Mouse (Mus musculus) hindbrain, embryonic 16.5 days (tissue): ENCODE measurements around the gene Ppm1f. TPM values are rescaled to one million over a fixed set of nuclear protein-coding genes. Genes with fewer than 3 reads are reported as not detected.
A peak's percentile ranks its signal among the peaks of the same experiment; 100 is the strongest.
"Not testable (repeated sequence)": the region's sequence is repeated elsewhere in the genome, so short reads cannot be mapped to it uniquely, and the experiment has no call there.

Source experiments
- ATAC-seq: fragments of 200-750 bp; cut with Nextera tagmentation; 2 replicates; pipeline ENCODE4 v1.8.0; 2017; ENCODE audit warnings: moderate TSS enrichment, moderate library complexity
- H3K27ac ChIP-seq: fragments of 300-500 bp; sonication (generic); 2 replicates; pipeline ENCODE4 v1.5.1; 2014; ENCODE audit warnings: low read depth, mild to moderate bottlenecking, control low read depth, low read length, moderate library complexity
- H3K27me3 ChIP-seq: fragments of 300-500 bp; sonication (generic); replicated peaks from 2 replicates; pipeline ENCODE4 v1.6.1; 2014; ENCODE audit warnings: low read length; ENCODE audit not compliant: control insufficient read depth, insufficient read depth
- H3K36me3 ChIP-seq: fragments of 300-500 bp; sonication (generic); 2 replicates; pipeline ENCODE4 v1.6.1; 2014; ENCODE audit warnings: mild to moderate bottlenecking, low read length, moderate library complexity, mixed read lengths; ENCODE audit not compliant: control insufficient read depth, insufficient read depth
- H3K4me1 ChIP-seq: fragments of 300-500 bp; sonication (generic); 2 replicates; pipeline ENCODE4 v1.6.1; 2014; ENCODE audit warnings: low read depth, low read length; ENCODE audit not compliant: control insufficient read depth, insufficient read depth
- H3K4me2 ChIP-seq: fragments of 300-500 bp; sonication (generic); 2 replicates; pipeline ENCODE4 v1.6.1; 2014; ENCODE audit warnings: mild to moderate bottlenecking, low read length, control low read depth, moderate library complexity
- H3K4me3 ChIP-seq: fragments of 300-500 bp; sonication (generic); 2 replicates; pipeline ENCODE4 v1.5.1; 2014; ENCODE audit warnings: mild to moderate bottlenecking, low read length, control low read depth, moderate library complexity
- H3K9ac ChIP-seq: fragments of 300-500 bp; sonication (generic); 2 replicates; pipeline ENCODE4 v1.6.1; 2014; ENCODE audit warnings: low read depth, mild to moderate bottlenecking, control low read depth, low read length, moderate library complexity
- H3K9me3 ChIP-seq: fragments of 300-500 bp; sonication (generic); 2 replicates; pipeline ENCODE4 v1.6.1; 2014; ENCODE audit warnings: mild to moderate bottlenecking, low read length, moderate library complexity; ENCODE audit not compliant: control insufficient read depth
- WGBS: fragments of 180-500 bp; shearing (Covaris S2); extraction: QIAGEN DNeasy Blood & Tissue Kit; methylation state at CpG from one replicate; pipeline ENCODE4 v1.1.7; 2014; 5-methylcytosine and 5-hydroxymethylcytosine counted together
- polyA plus RNA-seq: library from polyadenylated mRNA; unstranded; fragments of >200 nt; fragmentation: Nextera tagmentation; extraction: Ambion mirVana; gene quantifications from 2 replicates; pipeline ENCODE4 v1.2.1, GENCODE M21; 2015

The Ppm1f gene
- polyA plus RNA-seq, 1 experiment from 2014 or later: 25.7 TPM

DNA sequence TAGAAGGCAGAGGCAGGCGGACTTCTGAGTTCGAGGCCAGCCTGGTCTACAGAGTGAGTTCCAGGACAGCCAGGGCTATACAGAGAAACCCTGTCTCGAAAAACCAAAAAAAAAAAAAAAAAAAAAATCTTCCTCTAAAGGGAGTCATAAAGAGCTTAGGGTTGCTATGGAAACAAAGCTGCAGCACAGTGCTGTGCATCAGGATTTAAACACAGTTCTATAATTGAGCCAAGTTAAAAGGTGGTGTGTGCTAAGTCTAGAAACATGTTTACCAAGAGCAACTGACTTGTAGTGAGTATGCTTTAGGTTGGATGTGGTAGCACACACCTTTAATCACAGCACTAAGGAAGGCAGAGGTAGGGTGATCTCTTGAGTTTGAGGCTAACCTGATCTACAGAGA, 32.6 kb downstream of the Ppm1f start:
- not testable (repeated sequence) for H3K27ac ChIP-seq, H3K9me3 ChIP-seq, H3K27me3 ChIP-seq, H3K36me3 ChIP-seq, H3K4me2 ChIP-seq, H3K9ac ChIP-seq, H3K4me3 ChIP-seq, H3K4me1 ChIP-seq
- ATAC-seq: peak; percentile 53
- WGBS: 79% methylated on average over 3 of the region's 3 CpGs

DNA sequence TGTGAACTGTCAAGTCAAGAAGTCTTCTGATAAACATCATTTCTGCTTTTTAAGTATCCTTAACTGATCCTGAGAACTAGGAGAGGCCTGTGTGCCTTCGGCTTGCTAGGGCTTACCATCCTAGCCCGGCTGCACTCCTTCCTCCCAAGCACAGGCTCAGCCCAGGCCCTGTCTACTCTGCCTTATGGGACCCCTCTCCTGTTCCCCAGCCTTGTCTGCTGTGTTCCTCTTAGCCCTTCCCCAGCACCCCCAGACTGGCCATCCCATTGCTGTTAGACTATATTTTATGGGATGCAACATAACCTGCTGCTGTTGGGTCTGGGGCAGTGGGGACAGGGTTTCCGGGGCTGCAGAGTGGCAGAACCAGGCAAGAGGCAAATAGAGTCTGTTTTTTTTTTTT, 34.1 kb downstream of the Ppm1f start:
- Histone ChIP-seq H3K9ac (no peak overlapping the region), H3K9me3 (peaks cover 3% of the 10 kb centered on the region; the same call in 1 of the 2 replicates), H3K4me2 (no peak overlapping the region), H3K36me3 (no peaks in the 10 kb centered on the region), H3K4me1 (no peaks in the 10 kb centered on the region), H3K27me3 (no peaks in the 10 kb centered on the region), H3K27ac (no peak overlapping the region; the same call in 1 of the 2 replicates), H3K4me3 (no peak overlapping the region)
- 93% methylated on average over 3 of the region's 3 CpGs for WGBS
- no peak for ATAC-seq

DNA sequence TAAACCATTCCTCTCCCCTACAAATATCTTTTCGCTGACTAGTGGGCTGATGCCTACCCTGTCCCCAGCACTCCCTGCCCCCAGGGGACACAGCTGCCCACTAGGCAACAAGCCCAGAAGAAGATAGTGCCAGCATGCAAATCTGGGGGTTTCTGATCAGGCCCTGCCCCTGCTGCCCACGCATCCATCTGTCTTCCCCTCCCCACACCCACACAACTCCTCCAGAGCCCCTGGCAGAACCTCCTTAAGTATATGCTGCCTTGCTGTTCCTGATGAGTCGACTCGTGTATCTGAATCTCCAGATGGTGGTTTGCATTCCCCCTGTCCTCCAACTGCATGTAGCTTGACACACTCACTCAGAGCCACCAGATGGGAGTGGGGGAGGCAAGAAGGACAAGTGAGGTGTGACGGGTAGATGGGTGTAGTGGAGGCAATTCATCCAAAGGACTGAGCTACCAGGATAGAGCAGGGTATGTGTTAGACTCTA, 34.6 kb downstream of the Ppm1f start:
- peak overlapping the region; percentile 16; the same call in 1 of the 2 replicates for H3K27ac ChIP-seq
- no peak overlapping the region for H3K4me3 ChIP-seq
- H3K9ac ChIP-seq: no peak overlapping the region
- 47% methylated on average over 5 of the region's 5 CpGs for WGBS
- no peaks in the 10 kb centered on the region for H3K27me3 ChIP-seq
- no peaks in the 10 kb centered on the region for H3K36me3 ChIP-seq
- H3K9me3 ChIP-seq: peaks cover 3% of the 10 kb centered on the region; the same call in 1 of the 2 replicates
- ATAC-seq: peak; percentile 67
- H3K4me2 ChIP-seq: no peak overlapping the region
- no peaks in the 10 kb centered on the region for H3K4me1 ChIP-seq

DNA sequence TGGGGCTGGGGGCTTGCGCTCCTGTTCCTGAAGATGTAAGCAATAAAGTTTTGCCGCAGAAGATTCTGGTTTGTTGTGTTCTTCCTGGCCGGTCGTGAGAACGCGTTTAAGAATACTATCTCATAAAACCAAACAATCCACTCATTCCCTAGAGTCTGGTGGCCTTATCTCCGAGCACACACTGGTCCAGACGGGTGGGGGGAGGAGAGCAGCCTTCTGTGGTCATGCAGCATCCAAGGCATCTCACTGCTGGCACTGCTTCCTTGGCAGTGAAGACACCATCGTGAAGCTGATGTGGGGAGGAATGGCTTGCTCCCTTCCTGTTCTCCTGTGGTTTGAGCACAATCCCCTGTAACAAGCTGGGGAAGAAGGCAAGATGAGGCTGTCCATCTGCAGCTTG, 43.3 kb downstream of the Ppm1f start:
- Histone ChIP-seq H3K27ac (no peak overlapping the region), H3K4me1 (no peaks in the 10 kb centered on the region), H3K4me2 (no peak overlapping the region), H3K27me3 (no peaks in the 10 kb centered on the region), H3K36me3 (no peaks in the 10 kb centered on the region), H3K9ac (no peak overlapping the region), H3K9me3 (0 out of 2 replicates have a peak, but pooled peaks cover 2% of the 10 kb centered on the region), H3K4me3 (no peak overlapping the region)
- 95% methylated on average over 9 of the region's 9 CpGs for WGBS
- ATAC-seq: no peak

DNA sequence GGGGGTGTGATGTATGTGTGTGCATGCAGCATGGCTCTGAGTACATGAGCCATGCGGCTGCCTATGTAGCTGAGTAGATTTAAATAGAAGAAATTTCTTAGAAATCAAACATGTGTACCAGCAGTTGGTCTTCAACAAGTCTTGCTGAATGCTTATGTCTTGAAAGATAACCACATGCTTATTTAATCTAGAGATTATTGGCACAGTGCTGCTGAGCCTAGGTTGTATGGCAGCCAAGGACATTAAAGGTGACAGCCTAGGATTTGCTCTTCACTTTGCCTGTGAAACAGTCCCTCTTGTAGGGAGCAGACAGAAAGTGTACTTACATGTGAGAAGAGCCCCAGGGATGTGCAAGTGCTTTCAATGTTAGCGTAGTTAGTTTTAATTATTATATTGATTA, 44.8 kb downstream of the Ppm1f start:
- Histone ChIP-seq H3K9me3 (0 out of 2 replicates have a peak, but pooled peaks cover 2% of the 10 kb centered on the region), H3K4me3 (no peak overlapping the region), H3K27ac (no peak overlapping the region), H3K4me2 (no peak overlapping the region), H3K27me3 (no peaks in the 10 kb centered on the region), H3K9ac (no peak overlapping the region), H3K36me3 (no peaks in the 10 kb centered on the region), H3K4me1 (no peaks in the 10 kb centered on the region)
- ATAC-seq: peak; percentile 42
- WGBS: 87% methylated on average over 2 of the region's 2 CpGs

DNA sequence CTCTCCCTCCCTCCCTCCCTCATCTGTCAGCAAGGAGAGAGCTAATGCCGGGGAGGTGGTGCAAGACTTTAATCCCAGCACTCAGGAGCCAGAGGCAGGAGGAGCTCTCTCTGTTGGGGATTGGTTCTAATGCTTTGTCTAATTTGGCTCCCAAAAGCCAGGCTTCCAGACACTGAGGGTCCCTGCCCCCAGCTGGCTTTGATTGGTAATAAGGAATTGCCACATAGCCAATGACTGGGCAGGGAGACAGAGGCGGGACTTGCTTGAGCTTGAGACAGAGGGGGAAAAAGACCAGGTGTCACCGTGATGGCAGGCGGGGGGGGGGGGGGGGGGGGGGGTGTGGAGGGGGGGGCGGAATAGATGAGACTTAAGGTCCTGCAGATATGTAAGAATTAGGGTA, 62.3 kb downstream of the Ppm1f start:
- 0 out of 2 replicates have a peak, but pooled peaks have one; percentile 63 for ATAC-seq

DNA sequence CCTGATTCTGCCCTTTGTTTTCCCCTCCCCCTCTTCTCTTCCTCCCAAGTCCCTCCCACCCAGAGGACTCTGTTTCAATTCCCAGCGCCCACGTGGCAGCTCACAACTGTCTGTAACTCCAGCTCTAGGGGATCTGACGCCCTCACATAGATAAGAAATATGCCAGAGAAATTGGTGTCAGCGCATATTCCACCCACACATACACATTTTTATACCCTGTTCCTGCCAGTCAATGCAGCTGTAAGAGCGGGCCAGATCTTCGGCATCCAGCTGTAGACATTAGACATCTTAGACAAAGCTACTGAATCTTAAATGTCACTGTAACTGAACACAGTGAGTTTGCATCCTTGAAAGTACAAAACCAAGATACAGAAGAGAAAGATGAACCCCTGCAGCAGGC, 63.6 kb downstream of the Ppm1f start:
- 85% methylated on average over 6 of the region's 6 CpGs for WGBS
- ATAC-seq: no peak
- no peaks in the 10 kb centered on the region for H3K4me1 ChIP-seq

More for the DNA sequence above, 62.3 kb downstream of the Ppm1f start:
- Histone ChIP-seq H3K4me2 (no peak overlapping the region), H3K4me3 (no peak overlapping the region), H3K27me3 (no peaks in the 10 kb centered on the region), H3K27ac (no peak overlapping the region), H3K4me1 (no peaks in the 10 kb centered on the region), H3K9ac (no peak overlapping the region), H3K36me3 (no peaks in the 10 kb centered on the region), H3K9me3 (no peaks in the 10 kb centered on the region)
- 28% methylated on average over 2 of the region's 5 CpGs for WGBS

DNA sequence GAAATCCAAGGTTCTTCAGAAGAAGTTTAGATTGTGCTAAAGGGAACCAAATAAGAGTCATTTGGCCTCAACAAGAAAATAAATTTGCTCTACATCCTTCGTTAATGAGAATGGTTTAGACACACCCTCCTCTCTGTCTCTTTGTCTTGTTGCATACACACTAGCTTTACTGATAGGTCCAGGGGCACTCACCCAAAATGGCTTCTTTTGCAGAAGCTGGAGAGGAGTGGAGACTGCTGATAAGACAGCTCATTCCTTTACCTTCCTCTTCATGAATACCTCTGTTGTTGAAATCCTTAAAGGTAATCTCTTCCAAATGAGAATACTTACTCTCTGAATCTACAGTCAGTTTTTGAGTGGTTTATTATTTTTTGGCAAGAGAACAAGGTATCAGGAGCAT, 68.9 kb downstream of the Ppm1f start:
- Histone ChIP-seq H3K36me3 (no peaks in the 10 kb centered on the region), H3K9ac (no peak overlapping the region), H3K4me2 (no peak overlapping the region), H3K27me3 (no peaks in the 10 kb centered on the region), H3K4me1 (no peaks in the 10 kb centered on the region), H3K4me3 (no peak overlapping the region), H3K9me3 (no peaks in the 10 kb centered on the region), H3K27ac (no peak overlapping the region)
- ATAC-seq: no peak
- 83% methylated on average over 1 of the region's 1 CpGs for WGBS

More for the DNA sequence above, 63.6 kb downstream of the Ppm1f start:
- Histone ChIP-seq H3K9ac (no peak overlapping the region), H3K36me3 (no peaks in the 10 kb centered on the region), H3K4me3 (no peak overlapping the region), H3K27me3 (no peaks in the 10 kb centered on the region), H3K9me3 (no peaks in the 10 kb centered on the region), H3K4me2 (no peak overlapping the region), H3K27ac (no peak overlapping the region)

DNA sequence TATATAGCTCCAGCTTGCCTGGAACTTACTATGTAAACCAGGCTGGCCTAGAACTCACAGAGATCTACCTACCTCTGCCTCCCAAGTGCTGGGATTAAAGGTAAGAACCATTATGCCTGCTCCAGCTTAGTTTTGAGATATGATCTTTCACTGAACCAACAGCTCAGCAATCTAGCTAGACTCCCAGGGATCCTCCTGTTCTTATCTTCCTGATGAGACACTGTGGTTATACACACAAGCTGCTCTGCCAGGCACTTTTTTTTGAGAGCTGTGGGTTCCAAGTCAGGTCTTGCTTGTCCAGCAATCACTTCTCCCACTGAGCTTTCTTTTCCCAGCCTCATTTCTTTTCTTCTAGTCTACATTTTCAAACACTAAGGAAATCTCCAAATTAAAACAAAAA, 70.0 kb downstream of the Ppm1f start:
- no peak overlapping the region for H3K4me2 ChIP-seq
- H3K4me1 ChIP-seq: no peaks in the 10 kb centered on the region
- ATAC-seq: no peak

More for the DNA sequence above, 70.0 kb downstream of the Ppm1f start:
- no peaks in the 10 kb centered on the region for H3K36me3 ChIP-seq
- H3K4me3 ChIP-seq: no peak overlapping the region
- H3K9me3 ChIP-seq: no peaks in the 10 kb centered on the region
- H3K27ac ChIP-seq: no peak overlapping the region
- no peaks in the 10 kb centered on the region for H3K27me3 ChIP-seq
- no peak overlapping the region for H3K9ac ChIP-seq
